Mouse (Mus musculus): ENCODE data around the gene Plekhg5. TPM values are rescaled to one million over a fixed set of nuclear protein-coding genes. Genes with fewer than 3 reads are reported as not detected.

Gene Plekhg5
- total and polyA plus RNA-seq, 2 experiments from 2014 or later = 10.6 to 18.0 TPM

DNA sequence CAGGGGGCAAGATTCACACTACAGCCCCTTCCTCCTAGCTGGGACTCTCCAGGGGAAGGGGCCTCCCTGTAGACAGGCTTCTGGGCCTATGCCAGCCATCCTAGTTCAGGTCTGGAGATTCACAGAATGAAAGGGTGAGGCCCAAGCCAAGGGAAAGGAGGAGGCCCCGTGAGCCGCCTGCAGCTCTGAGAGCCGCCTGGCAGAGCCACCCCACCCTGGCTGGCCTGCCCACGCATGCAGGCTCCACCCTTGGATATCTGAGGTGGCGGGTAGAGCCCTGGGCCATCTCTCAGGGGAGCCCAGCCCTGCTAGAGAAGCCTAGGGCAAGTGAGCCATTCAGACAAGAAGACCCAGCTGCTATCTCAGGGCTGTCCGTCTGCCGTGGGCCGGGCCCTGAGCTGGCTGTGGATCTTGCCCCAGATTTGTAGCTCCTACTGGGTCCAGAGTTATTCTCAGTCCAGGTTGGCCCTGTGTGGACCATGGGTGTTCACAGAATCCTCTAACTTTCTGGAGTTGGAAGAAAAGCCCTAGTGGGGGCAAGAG is 20.5 kb downstream of the Plekhg5 start:
- Histone ChIP-seq H3K4me2 (ENCODE audit: low read depth, low read length) (no peak overlapping the region), H3K36me3 (replicated peaks; ENCODE audit: control insufficient read depth, insufficient read depth, low read length) (no peaks in the 10 kb centered on the region), H3K4me1 (ENCODE audit: control insufficient read depth, insufficient read depth) (peaks cover 11% of the 10 kb centered on the region), H3K4me3 (ENCODE audit: low read depth, low read length) (no peak overlapping the region), H3K9me3 (replicated peaks; ENCODE audit: control insufficient read depth, low read length) (no peaks in the 10 kb centered on the region), H3K27me3 (ENCODE audit: control insufficient read depth, insufficient read depth, low read length) (no peaks in the 10 kb centered on the region), H3K9ac (replicated peaks; ENCODE audit: low read depth, low read length) (0 out of 2 replicates have a peak overlapping the region, but pooled peaks have one; percentile 30), H3K27ac (ENCODE audit: low read depth) (no peak overlapping the region)
- DNase-seq (ENCODE audit: low spot score) (no peak), ATAC-seq (ENCODE audit: insufficient read depth, low read depth) (no peak)
- TF ChIP-seq EP300 (IDR thresholded peaks at IDR 0.05; ENCODE audit: low read depth) (no peak), CTCF (IDR thresholded peaks at IDR 0.05; ENCODE audit: low read depth) (no peak)
- WGBS = 39% methylated on average over 8 of the region's 8 CpGs

- Histone ChIP-seq H3K27ac (ENCODE audit: low read depth) (no peak overlapping the region), H3K4me2 (ENCODE audit: low read depth, low read length) (no peak overlapping the region), H3K9me3 (replicated peaks; ENCODE audit: control insufficient read depth, low read length) (no peaks in the 10 kb centered on the region), H3K9ac (replicated peaks; ENCODE audit: low read depth, low read length) (no peak overlapping the region), H3K4me1 (ENCODE audit: control insufficient read depth, insufficient read depth) (peaks cover 10% of the 10 kb centered on the region), H3K36me3 (replicated peaks; ENCODE audit: control insufficient read depth, insufficient read depth, low read length) (no peaks in the 10 kb centered on the region), H3K4me3 (ENCODE audit: low read depth, low read length) (no peak overlapping the region), H3K27me3 (ENCODE audit: control insufficient read depth, insufficient read depth, low read length) (no peaks in the 10 kb centered on the region)
- TF ChIP-seq EP300 (IDR thresholded peaks at IDR 0.05; ENCODE audit: low read depth) = no peak
- TF ChIP-seq CTCF (IDR thresholded peaks at IDR 0.05; ENCODE audit: low read depth) = no peak
- WGBS = 74% methylated on average over 12 of the region's 12 CpGs
- ATAC-seq (ENCODE audit: insufficient read depth, low read depth) (no peak), DNase-seq (ENCODE audit: low spot score) (no peak)
Measured at GRCm38 (mm10) chr4:152094233-152094632, 21.9 kb downstream of the Plekhg5 start.

GRCm38 (mm10) chr4:152095937-152096910 is 23.9 kb downstream of the Plekhg5 start:
- peak overlapping the region; percentile 90 for H3K27ac ChIP-seq (ENCODE audit: low read depth)
- peak overlapping the region; percentile 54 for H3K4me3 ChIP-seq (ENCODE audit: low read depth, low read length)
- TF ChIP-seq CTCF (IDR thresholded peaks at IDR 0.05; ENCODE audit: low read depth) = peak; percentile 70
- no peak for TF ChIP-seq EP300 (IDR thresholded peaks at IDR 0.05; ENCODE audit: low read depth)
- H3K4me2 ChIP-seq (ENCODE audit: low read depth, low read length) = peak overlapping the region; percentile 53
- no peaks in the 10 kb centered on the region for H3K27me3 ChIP-seq (ENCODE audit: control insufficient read depth, insufficient read depth, low read length)
- H3K9me3 ChIP-seq (replicated peaks; ENCODE audit: control insufficient read depth, low read length) = no peaks in the 10 kb centered on the region
- no peaks in the 10 kb centered on the region for H3K36me3 ChIP-seq (replicated peaks; ENCODE audit: control insufficient read depth, insufficient read depth, low read length)
- WGBS = 26% methylated on average over 27 of the region's 27 CpGs
- DNase-seq (ENCODE audit: low spot score) (peak; percentile 69), ATAC-seq (ENCODE audit: insufficient read depth, low read depth) (peak; percentile 71)
- H3K9ac ChIP-seq (replicated peaks; ENCODE audit: low read depth, low read length) = peak overlapping the region; percentile 52
- H3K4me1 ChIP-seq (ENCODE audit: control insufficient read depth, insufficient read depth) = peaks cover 10% of the 10 kb centered on the region

DNA sequence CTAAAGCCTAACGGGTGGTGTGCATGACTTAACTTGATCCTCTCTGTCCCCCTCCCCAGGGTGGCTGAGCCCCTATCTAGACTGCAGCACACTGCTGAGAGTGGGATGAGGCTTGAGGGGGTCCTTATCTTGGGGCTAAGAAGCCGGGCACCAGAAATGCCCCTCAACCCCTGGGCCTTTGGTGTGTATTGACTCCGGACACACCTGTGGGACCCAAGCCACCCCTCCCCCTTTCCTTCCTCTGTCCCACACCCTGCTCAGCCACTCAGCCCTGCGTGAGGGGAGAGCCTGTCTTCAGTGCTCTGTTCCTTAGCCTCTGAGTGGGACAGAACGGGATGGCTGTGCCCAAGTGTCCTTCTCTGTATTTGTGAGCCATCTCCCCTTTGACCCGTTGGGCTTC is 24.6 kb downstream of the Plekhg5 start:
- H3K27ac ChIP-seq (ENCODE audit: low read depth) = peak overlapping the region; percentile 90
- H3K27me3 ChIP-seq (ENCODE audit: control insufficient read depth, insufficient read depth, low read length) = no peaks in the 10 kb centered on the region
- DNase-seq (ENCODE audit: low spot score) = no peak
- peak overlapping the region; percentile 52 for H3K9ac ChIP-seq (replicated peaks; ENCODE audit: low read depth, low read length)
- TF ChIP-seq EP300 (IDR thresholded peaks at IDR 0.05; ENCODE audit: low read depth) = no peak
- TF ChIP-seq CTCF (IDR thresholded peaks at IDR 0.05; ENCODE audit: low read depth) = no peak
- H3K4me1 ChIP-seq (ENCODE audit: control insufficient read depth, insufficient read depth) = peaks cover 10% of the 10 kb centered on the region
- no peaks in the 10 kb centered on the region for H3K36me3 ChIP-seq (replicated peaks; ENCODE audit: control insufficient read depth, insufficient read depth, low read length)
- no peaks in the 10 kb centered on the region for H3K9me3 ChIP-seq (replicated peaks; ENCODE audit: control insufficient read depth, low read length)
- 53% methylated on average over 6 of the region's 6 CpGs for WGBS
- peak overlapping the region; percentile 53 for H3K4me2 ChIP-seq (ENCODE audit: low read depth, low read length)
- ATAC-seq (ENCODE audit: insufficient read depth, low read depth) = peak; percentile 37; the same call in 1 of the 2 replicates
- peak overlapping the region; percentile 54 for H3K4me3 ChIP-seq (ENCODE audit: low read depth, low read length)

DNA sequence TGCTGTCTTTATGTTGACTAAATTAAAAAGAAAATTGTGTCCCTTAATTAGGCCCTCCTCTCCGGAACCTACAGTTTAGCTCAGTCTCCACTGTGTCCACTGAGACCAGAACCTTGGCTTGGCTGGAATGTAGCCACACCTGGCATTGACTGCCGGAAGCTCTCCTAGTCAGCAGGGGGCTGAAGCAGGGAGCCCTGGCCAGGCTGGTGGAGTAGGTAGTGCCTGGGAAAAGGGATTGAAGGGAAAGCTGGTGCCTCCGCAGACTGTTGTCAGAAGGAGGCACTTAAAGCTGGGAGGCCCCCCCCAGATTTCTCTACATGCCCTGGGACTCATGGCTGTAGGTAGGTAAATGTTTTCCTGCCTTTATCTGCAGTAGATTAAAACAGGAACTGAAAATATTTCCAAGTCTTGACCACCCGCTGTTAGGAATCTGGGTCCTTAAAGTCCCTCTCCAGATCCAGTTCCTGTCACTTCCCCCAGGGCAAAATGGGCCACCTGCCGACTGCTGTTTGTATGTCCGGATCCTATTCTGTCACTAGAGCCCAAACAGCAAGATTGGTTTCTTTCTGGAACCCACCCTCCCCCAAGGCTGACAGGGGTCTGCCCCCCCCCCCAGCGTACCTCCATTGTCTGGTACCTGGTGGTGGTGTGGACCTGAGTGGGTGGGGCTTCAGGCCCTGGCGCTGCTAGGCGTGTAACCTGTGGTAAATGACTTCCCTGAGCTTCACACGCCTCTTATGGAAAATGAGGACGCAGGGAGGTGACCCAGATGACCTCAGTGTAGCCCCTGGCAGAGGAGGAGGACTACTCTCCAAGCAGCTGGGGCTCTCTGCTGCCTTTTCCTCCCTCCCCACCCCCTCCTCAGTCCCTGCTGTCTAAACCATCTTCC is 25.9 kb downstream of the Plekhg5 start:
- Histone ChIP-seq H3K27ac (ENCODE audit: low read depth) (peak overlapping the region; percentile 90), H3K36me3 (replicated peaks; ENCODE audit: control insufficient read depth, insufficient read depth, low read length) (0 out of 2 replicates have a peak, but pooled peaks cover 12% of the 10 kb centered on the region), H3K27me3 (ENCODE audit: control insufficient read depth, insufficient read depth, low read length) (no peaks in the 10 kb centered on the region), H3K4me2 (ENCODE audit: low read depth, low read length) (peak overlapping the region; percentile 53), H3K9ac (replicated peaks; ENCODE audit: low read depth, low read length) (0 out of 2 replicates have a peak overlapping the region, but pooled peaks have one; percentile 36), H3K4me1 (ENCODE audit: control insufficient read depth, insufficient read depth) (peaks cover 10% of the 10 kb centered on the region), H3K4me3 (ENCODE audit: low read depth, low read length) (peak overlapping the region; percentile 54), H3K9me3 (replicated peaks; ENCODE audit: control insufficient read depth, low read length) (no peaks in the 10 kb centered on the region)
- DNase-seq (ENCODE audit: low spot score) = no peak
- WGBS = 40% methylated on average over 11 of the region's 11 CpGs
- no peak for ATAC-seq (ENCODE audit: insufficient read depth, low read depth)
- TF ChIP-seq CTCF (IDR thresholded peaks at IDR 0.05; ENCODE audit: low read depth) (no peak), EP300 (IDR thresholded peaks at IDR 0.05; ENCODE audit: low read depth) (no peak)

Measured in heart, postnatal 0 days (tissue).